In genomic region chr8:104961537-104961961, GRCm38 (mm10) we compare ENCODE assay signal across 9 mouse cellular contexts. TPM values are rescaled to one million over a fixed set of nuclear protein-coding genes. Genes with fewer than 3 reads are reported as not detected.
DNase-seq lines count a peak whose midpoint lies in the region; TF ChIP-seq lines count a peak whose summit lies in the region.
"Had no signal": no experiment of that assay in that cellular context is flagged by ENCODE, and none has a peak within 500 bp of the region (broad histone marks: within the 10 kb centered on the region; RNA-seq: fewer than 3 reads in every experiment).

Gene Ces2g (plus strand): TSS chr8:104961718.

- peaks cover 8 to 34% of the 10 kb centered on the region in 2 experiments for H3K4me1 ChIP-seq in MEL (ENCODE audit: control insufficient read depth in 1 of 2, insufficient read depth in 2 of 2, low read length in 2 of 2)
- peaks cover 4% of the 10 kb centered on the region for H3K4me1 ChIP-seq in megakaryocyte, embryonic 14.5 days

- peak within 1 kb of the TSS; percentile 95 for H3K9ac ChIP-seq in MEL (ENCODE audit: control insufficient read depth, low read depth, low read length, poor library complexity, severe bottlenecking)

- no peaks in the 10 kb centered on the region for H3K27me3 ChIP-seq in MEL (ENCODE audit: control insufficient read depth in 1 of 2, insufficient read depth in 2 of 2, low read length in 2 of 2)
- no peaks in the 10 kb centered on the region for H3K27me3 ChIP-seq in megakaryocyte, embryonic 14.5 days (replicated peaks)

- peak within 1 kb of the TSS; percentile 69 to 83 for H3K4me3 ChIP-seq in MEL (ENCODE audit: control insufficient read depth in 1 of 2, insufficient read depth in 1 of 2, low read depth in 2 of 2, low read length in 2 of 2)
- peak within 1 kb of the TSS; percentile 31 for H3K4me3 ChIP-seq in megakaryocyte, embryonic 14.5 days (replicated peaks)
- no peak within 1 kb of the TSS; the same call in 1 of the 2 replicates for H3K4me3 ChIP-seq in gastrocnemius, adult 2 months

- TF ChIP-seq RAD21 in MEL (IDR thresholded peaks at IDR 0.05; ENCODE audit: low read depth, low read length) = no peak

- H3K9me3 ChIP-seq in MEL (replicated peaks; ENCODE audit: insufficient read depth, low read length) = no peaks in the 10 kb centered on the region
- no peaks in the 10 kb centered on the region for H3K9me3 ChIP-seq in megakaryocyte, embryonic 14.5 days

- TF ChIP-seq CTCF in MEL (IDR thresholded peaks at IDR 0.05 in 2 of 3, conservative IDR thresholded peaks at IDR 0.05 in 1 of 3; ENCODE audit: control insufficient read depth in 1 of 3, insufficient read depth in 1 of 3, low read depth in 2 of 3, low read length in 3 of 3, poor library complexity in 1 of 3, severe bottlenecking in 1 of 3) = no peak
- TF ChIP-seq CTCF in gastrocnemius, adult 2 months (IDR thresholded peaks at IDR 0.05) = no peak

- TF ChIP-seq EP300 in MEL (IDR thresholded peaks at IDR 0.05; ENCODE audit: low read depth in 1 of 2, low read length in 2 of 2) = peak; percentile 66 to 83

- DNase-seq in MEL (ENCODE audit: low read depth, low spot score) = peak; percentile 94
- peak; percentile 42 for DNase-seq in c-Kit-negative CD71-positive TER-119-positive erythroid progenitor cells, embryonic 14.5 days (ENCODE audit: low read depth, low spot score)
- peak; percentile 17 for DNase-seq in kidney, postnatal 10 days
- no peak for DNase-seq in left cerebral cortex, postnatal 25 days (ENCODE audit: low spot score in 2 of 2)
- no peak for DNase-seq in embryo, embryonic 10.5 days (ENCODE audit: low spot score)
- DNase-seq in frontal cortex, postnatal 36 days (ENCODE audit: low spot score in 2 of 2) = no peak
- no peak for DNase-seq in gastrocnemius, adult 2 months

- TF ChIP-seq POLR2A in MEL (IDR thresholded peaks at IDR 0.05; ENCODE audit: control insufficient read depth in 1 of 2, insufficient read depth in 1 of 2, low read depth in 1 of 2, low read length in 2 of 2, poor library complexity in 1 of 2) = peak; percentile 68 to 86; a peak in 3 of 4 replicates

- H3K79me2 ChIP-seq in MEL (ENCODE audit: control insufficient read depth, insufficient read depth, low read length, poor library complexity) = peaks cover 26% of the 10 kb centered on the region

- H3K36me3 ChIP-seq in MEL (ENCODE audit: control insufficient read depth in 1 of 2, insufficient read depth in 2 of 2, low read length in 2 of 2) = peaks cover 13 to 38% of the 10 kb centered on the region in 2 experiments
- no peaks in the 10 kb centered on the region for H3K36me3 ChIP-seq in megakaryocyte, embryonic 14.5 days (replicated peaks; ENCODE audit: low read length)

- intact Hi-C loops in left cerebral cortex, postnatal 25 days (cut with DNase I) = no loop called here
- intact Hi-C loops in gastrocnemius, adult 2 months (cut with DNase I) = no loop called here

- H3K27ac ChIP-seq in MEL (ENCODE audit: control insufficient read depth, low read depth, low read length) = peak within 1 kb of the TSS; percentile 99
- no peak within 1 kb of the TSS for H3K27ac ChIP-seq in gastrocnemius, adult 2 months
- H3K27ac ChIP-seq: kidney, postnatal 0 days had no signal

TF ChIP-seq in MEL, 35 proteins besides CTCF, POLR2A, EP300 and RAD21:
- TF ChIP-seq JUND (IDR thresholded peaks at IDR 0.05; ENCODE audit: low read depth, low read length) (0 out of 2 replicates have a peak, but pooled peaks have one; percentile 48), MAX (IDR thresholded peaks at IDR 0.05; ENCODE audit: low read length) (peak; percentile 91), SMC3 (IDR thresholded peaks at IDR 0.05; ENCODE audit: low read depth, low read length) (no peak), CHD2 (IDR thresholded peaks at IDR 0.05; ENCODE audit: low read length) (no peak), CHD1 (IDR thresholded peaks at IDR 0.05; ENCODE audit: low read depth, low read length) (no peak), ETS1 (IDR thresholded peaks at IDR 0.05; ENCODE audit: low read depth, low read length) (peak; percentile 80), ZMIZ1 (IDR thresholded peaks at IDR 0.05; ENCODE audit: low read depth, low read length) (peak; percentile 90), NELFE (IDR thresholded peaks at IDR 0.05; ENCODE audit: low read depth, low read length) (peak; percentile 90), RCOR1 (IDR thresholded peaks at IDR 0.05; ENCODE audit: low read depth, low read length) (peak; percentile 77), GABPA (IDR thresholded peaks at IDR 0.05; ENCODE audit: low read depth, low read length) (no peak), NRF1 (IDR thresholded peaks at IDR 0.05; ENCODE audit: insufficient read depth, low read depth, low read length, poor library complexity, severe bottlenecking) (peak; percentile 24; the same call in 1 of the 2 replicates), TBP (IDR thresholded peaks at IDR 0.05; ENCODE audit: low read depth, low read length) (peak; percentile 96), UBTF (IDR thresholded peaks at IDR 0.05; ENCODE audit: borderline replicate concordance, insufficient read depth, low read depth, low read length) (no peak), ELF1 (IDR thresholded peaks at IDR 0.05; ENCODE audit: low read depth, low read length) (peak; percentile 77), BHLHE40 (IDR thresholded peaks at IDR 0.05; ENCODE audit: borderline replicate concordance, low read depth, low read length) (0 out of 2 replicates have a peak, but pooled peaks have one; percentile 11), HCFC1 (IDR thresholded peaks at IDR 0.05; ENCODE audit: low read depth, low read length) (peak; percentile 61), MYB (IDR thresholded peaks at IDR 0.05; ENCODE audit: low read depth, low read length) (0 out of 2 replicates have a peak, but pooled peaks have one; percentile 45), TAL1 (IDR thresholded peaks at IDR 0.05; ENCODE audit: low read length) (peak; percentile 16; the same call in 1 of the 2 replicates), E2F4 (IDR thresholded peaks at IDR 0.05; ENCODE audit: borderline replicate concordance, low read depth, low read length) (no peak), KAT2A (conservative IDR thresholded peaks at IDR 0.05; ENCODE audit: low read depth, low read length) (0 out of 2 replicates have a peak, but pooled peaks have one; percentile 37), GATA1 (IDR thresholded peaks at IDR 0.05; ENCODE audit: low read depth, low read length) (peak; percentile 80), MXI1 (IDR thresholded peaks at IDR 0.05; ENCODE audit: low read depth, low read length) (peak; percentile 90), POLR2AphosphoS5 (IDR thresholded peaks at IDR 0.05; ENCODE audit: borderline replicate concordance, low read depth, low read length) (peak; percentile 61; the same call in 1 of the 2 replicates), MYC (IDR thresholded peaks at IDR 0.05; ENCODE audit: low read depth, low read length) (peak; percentile 96), TCF12 (IDR thresholded peaks at IDR 0.05; ENCODE audit: low read depth, low read length) (peak; percentile 86), SIN3A (IDR thresholded peaks at IDR 0.05; ENCODE audit: low read length) (peak; percentile 84), USF1 (IDR thresholded peaks at IDR 0.05; ENCODE audit: low read depth, low read length) (0 out of 2 replicates have a peak, but pooled peaks have one; percentile 10), MAFK (IDR thresholded peaks at IDR 0.05; ENCODE audit: borderline replicate concordance, low read depth, low read length) (peak; percentile 46; the same call in 1 of the 2 replicates)

RNA-seq across cellular contexts. Expression of gene Ces2g, which starts in this region (rescaled TPM):
- 95.3 and 105 TPM in 2 replicates for total RNA-seq in MEL (2012; rRNA removed)
- 100 to 1,000 TPM in 1 of 2 experiments, not detected in 1; 195 TPM for polyA plus RNA-seq in MEL (2012; ENCODE audit: insufficient read depth in 1 of 2, insufficient read length in 2 of 2, low read depth in 1 of 2, low replicate concordance in 2 of 2, missing spikeins in 1 of 2)
- polyA plus RNA-seq in megakaryocyte, embryonic 14.5 days (2012; ENCODE audit: insufficient read depth, low replicate concordance) = 0.11 TPM in 1 of 2 replicates, not detected in the other
- under 1 TPM; 0.16 to 0.30 TPM for total RNA-seq in left cerebral cortex, postnatal 25 days (2021)
- total RNA-seq in gastrocnemius, adult 2 months (2021) = under 1 TPM; 0.31 to 0.53 TPM

Comparison
In these comparisons a context has a peak if more than half of its experiments do, and no peak if none do; other contexts are left out.
1. RNA of gene Ces2g (total RNA-seq): 95.3 to 105 TPM in MEL; 0.31 to 0.53 TPM in gastrocnemius, adult 2 months and 0.16 to 0.30 TPM in left cerebral cortex, postnatal 25 days; every median in the first group is over 10 times any median in the second.
2. DNase-seq: peak in MEL (single experiment), c-Kit-negative CD71-positive TER-119-positive erythroid progenitor cells, embryonic 14.5 days (single experiment) and kidney, postnatal 10 days (single experiment); none in left cerebral cortex, postnatal 25 days (0 of 2), embryo, embryonic 10.5 days (single experiment), frontal cortex, postnatal 36 days (0 of 2) and gastrocnemius, adult 2 months (single experiment).